Mouse (Mus musculus) frontal cortex, postnatal 10 days (tissue): ENCODE results near the gene Slc12a3.

Experiments used
- DNase-seq, 2 experiments: peaks; one replicate each; pipeline ENCODE4 v3.0.0; 2022; ENCODE audit warnings: low spot score in 2 of 2, mixed read lengths in 1 of 2

Slc12a3 gene

DNA sequence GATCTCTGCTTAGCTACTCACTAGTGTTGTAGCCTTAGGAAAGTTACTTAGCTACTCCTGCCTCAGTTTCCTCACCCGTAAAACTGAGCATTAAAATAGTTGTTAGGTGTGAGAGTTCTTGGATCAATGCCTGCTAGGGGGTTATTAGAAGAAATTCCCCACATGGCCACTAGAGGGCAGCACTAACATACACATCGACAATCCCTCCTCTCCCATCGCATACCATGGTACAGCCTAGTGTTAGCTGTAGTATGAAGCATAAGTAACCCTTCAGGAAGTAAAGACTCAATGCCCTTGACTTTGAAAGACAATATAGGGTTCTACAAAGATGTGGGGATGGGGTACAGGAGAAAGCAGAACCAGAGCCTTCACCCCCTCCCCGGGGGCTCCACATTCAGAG, 1.7 kb downstream of the Slc12a3 start:
- DNase-seq: no peak

DNA sequence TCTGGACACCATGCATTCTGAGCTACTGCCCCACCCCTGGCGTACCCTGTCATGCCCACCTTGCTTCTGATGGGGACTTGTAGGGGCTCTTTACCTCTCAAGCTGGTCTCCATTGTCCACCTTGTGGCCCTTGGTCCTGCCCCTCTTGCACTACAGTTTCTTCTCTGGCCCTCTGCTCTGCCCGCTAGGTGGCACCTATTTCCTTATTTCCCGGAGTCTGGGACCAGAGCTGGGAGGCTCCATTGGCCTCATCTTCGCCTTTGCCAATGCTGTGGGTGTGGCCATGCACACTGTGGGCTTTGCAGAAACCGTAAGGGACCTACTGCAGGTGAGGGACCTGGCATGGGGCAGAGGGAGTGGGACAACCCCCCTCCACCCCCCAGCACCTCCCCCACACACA, 4.3 kb downstream of the Slc12a3 start:
- no peak for DNase-seq

DNA sequence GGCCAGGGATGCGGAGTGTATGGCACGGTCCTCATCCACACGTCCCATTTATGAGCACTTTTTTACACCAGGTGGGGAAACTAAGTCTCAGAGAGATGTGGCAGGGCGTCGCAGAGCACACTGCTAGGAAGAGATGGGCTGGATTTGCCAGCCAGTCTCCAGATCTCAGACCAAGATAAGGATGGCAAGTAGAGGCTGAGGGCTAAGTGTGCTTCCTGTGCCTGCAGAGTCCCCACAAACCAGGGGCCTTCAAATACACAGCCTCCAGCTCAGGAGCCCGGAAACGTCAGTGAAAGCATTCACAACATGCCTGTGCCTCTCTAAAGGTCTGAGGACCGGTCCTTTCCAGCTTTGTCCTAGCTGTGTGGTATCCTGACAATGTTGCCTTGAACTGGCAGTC, 8.6 kb downstream of the Slc12a3 start:
- no peak for DNase-seq

DNA sequence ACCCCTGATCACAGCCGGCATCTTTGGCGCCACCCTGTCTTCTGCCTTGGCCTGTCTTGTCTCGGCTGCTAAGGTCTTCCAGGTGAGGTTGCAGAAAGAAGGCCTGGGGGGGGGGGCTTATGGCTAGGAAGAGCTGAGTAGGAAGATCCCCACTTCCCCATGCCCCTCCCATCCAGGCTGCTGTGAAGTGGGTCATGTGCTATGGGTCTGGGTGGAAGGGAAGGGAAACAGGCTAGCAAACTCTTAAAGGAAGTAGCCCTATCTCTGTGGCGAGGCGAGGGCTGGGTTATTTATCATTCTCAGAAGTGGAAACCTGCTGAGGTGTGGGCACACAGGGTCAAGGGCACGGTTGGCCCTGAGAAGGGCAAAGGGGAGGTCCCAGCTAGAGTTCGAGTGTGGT, 11.8 kb downstream of the Slc12a3 start:
- DNase-seq: no peak

- no peak for DNase-seq
Measured at GRCm38 (mm10) chr8:94342691-94343090, 13.7 kb downstream of the Slc12a3 start.

- DNase-seq: peak; percentile 61 to 79
Measured at GRCm38 (mm10) chr8:94343290-94343689, 14.3 kb downstream of the Slc12a3 start.

- DNase-seq: no peak
Measured at GRCm38 (mm10) chr8:94343778-94344320, 14.8 kb downstream of the Slc12a3 start.

DNA sequence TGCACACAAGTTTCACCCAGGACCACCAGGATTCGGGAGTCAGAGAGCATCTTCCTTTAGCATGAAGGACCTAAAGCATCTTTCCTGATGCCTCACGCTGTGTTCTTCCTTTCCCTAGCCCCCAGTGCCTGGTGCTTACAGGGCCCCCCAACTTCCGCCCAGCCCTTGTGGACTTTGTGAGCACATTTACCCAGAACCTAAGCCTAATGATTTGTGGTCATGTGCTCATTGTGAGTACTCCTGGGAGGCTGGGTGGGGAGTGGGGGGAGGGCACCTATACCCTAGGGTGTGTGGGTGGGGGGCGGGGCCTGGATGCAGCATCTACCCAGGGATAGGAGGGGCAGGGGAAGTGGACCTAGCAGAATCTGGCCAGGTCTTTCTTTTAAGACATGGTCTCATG, 16.7 kb downstream of the Slc12a3 start:
- DNase-seq: no peak

DNA sequence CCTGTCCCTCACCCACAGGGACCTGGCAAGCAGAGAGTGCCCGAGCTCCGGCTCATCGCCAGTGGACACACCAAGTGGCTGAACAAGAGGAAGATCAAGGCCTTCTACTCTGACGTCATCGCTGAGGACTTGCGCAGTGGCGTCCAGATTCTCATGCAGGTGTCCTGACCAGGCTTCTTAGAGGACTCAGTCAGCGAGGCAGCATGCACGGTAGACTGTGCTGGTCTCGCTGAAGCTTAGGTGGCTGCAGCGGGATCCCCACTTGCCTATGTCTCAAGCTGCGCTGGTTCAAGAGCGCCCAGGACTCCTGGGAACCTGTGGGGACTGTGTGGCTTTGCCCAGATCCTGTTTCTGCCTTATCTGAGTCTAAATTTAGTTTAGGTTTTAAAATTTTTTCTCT, 17.3 kb downstream of the Slc12a3 start:
- no peak for DNase-seq

- DNase-seq: no peak
Measured at GRCm38 (mm10) chr8:94348425-94348824, 19.4 kb downstream of the Slc12a3 start.

DNA sequence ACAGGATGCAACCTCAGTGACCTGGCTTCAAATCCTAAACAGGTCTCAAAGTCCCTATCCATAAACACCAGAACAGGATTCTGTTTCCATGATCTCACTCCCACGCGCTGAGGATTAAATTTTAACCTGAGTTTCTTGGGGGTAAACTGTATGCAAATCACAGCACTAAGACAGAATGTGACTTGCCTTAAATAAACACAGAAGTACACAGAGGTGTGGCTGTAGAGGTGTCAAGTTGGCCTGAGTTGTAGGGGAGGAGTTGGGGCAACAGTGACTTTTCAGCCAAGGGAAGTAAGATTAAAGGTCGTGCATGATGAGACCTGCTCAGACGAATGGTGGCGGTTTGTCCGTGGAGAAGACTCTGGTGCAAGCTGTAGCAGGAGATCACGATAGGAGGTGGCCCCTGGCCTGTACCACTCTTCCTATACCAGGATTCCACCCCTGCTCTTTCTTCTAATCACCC, 25.1 kb downstream of the Slc12a3 start:
- DNase-seq: no peak

DNA sequence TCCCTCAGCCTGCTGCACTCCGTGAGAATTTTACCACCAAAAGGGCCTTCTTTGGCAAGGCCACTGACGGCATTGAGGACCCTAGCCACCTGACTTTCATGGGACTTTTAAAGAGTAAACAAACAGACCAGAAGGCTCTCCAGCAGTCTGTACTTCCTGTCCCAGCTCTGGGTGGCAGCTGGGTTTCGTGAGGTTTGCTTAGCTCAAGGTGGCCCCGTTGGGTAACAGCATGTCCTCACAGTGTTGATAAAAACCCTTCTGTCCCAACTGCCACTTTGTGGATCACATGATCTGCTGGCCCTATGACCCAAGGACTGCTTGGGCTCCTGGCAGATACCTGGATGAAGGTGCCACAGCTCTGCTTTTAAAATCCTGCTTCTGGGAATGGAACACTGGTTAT, 25.6 kb downstream of the Slc12a3 start:
- no peak for DNase-seq

GRCm38 (mm10) chr8:94357220-94357619, 28.2 kb downstream of the Slc12a3 start:
- no peak for DNase-seq

GRCm38 (mm10) chr8:94358541-94358940, 29.5 kb downstream of the Slc12a3 start:
- peak in 1 of 2 experiments; percentile 53 for DNase-seq

DNA sequence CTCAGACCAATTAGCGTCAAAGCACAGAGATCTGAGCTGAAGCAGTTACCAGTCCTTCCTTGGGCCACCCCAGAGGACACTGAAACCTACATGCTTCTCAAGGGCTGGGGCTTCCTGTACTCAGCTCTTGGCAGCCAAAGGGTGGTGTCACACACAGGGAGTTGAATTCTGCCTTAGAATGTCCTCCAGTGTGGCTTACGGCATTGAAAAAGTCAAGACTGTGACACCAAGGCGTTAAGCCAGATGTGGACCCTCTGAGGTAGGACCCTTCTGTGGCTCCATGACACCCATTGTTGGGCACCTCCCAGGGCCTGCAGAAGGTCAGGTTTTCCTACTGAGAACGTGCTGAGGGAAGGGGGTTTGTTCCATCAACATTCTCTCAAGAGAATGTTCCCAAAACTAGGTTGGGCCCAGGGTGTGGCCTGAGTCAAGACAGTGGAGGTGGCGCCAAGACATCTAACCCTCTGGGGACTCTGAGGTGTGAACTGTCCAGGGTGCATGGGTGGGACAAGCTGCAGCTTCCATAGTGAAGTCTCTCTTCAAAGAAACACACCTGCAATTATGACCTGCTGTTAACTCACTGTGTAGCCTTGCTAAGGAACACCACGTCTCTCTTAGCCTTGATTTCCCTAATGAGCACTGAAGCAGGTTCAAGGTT, 32.9 kb downstream of the Slc12a3 start:
- DNase-seq: no peak

DNA sequence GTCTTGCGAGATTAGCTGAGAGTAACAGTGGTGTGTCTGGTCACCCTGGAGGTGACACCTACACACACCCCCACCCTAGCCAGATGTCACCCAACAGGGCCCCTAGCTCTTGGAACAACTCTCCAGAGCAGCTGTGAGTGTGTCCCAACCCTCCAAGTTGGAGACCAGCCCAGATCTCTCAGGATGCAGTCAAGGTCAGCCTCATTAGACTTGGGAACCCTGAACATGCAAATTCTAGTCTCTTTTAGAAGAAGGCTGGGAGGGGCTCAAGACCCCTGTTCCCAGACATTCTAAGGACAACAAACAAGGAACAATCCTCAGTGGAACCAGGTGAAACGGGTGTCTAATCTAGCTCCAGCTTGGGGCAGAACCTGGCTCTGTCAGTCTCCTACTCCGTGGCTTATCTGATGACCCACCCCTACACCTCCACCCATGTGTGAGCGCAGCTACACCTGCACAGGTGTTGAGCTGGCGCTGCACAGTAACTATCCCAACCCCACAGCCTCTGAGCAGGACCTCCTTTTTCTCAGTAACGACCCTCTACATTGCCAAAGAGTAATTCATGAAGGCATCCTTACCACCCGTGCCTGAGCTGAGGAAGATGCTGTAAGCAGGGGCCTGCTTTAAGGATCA, 33.7 kb downstream of the Slc12a3 start:
- DNase-seq: no peak

DNA sequence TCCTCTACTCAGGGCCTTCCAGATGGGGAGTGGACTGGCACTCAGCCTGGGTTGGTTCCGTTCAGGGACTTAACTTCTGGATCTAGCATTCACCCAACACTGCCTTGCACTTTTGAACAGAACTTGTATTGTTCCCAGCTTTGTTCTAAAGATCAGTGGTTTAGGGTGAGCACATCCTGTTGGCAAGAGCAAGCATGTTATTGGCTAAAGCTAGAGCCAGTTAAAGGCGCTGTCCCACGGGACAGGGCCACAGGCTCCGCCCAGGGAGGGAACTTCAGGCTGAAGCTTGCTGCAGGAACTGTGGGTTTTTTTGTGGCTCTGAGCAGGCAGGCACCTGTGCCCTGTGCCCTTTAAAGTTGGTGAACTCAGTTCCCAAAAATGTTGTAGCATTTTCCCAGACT, 34.3 kb downstream of the Slc12a3 start:
- no peak for DNase-seq

- no peak for DNase-seq
Measured at GRCm38 (mm10) chr8:94363906-94364305, 34.9 kb downstream of the Slc12a3 start.

DNA sequence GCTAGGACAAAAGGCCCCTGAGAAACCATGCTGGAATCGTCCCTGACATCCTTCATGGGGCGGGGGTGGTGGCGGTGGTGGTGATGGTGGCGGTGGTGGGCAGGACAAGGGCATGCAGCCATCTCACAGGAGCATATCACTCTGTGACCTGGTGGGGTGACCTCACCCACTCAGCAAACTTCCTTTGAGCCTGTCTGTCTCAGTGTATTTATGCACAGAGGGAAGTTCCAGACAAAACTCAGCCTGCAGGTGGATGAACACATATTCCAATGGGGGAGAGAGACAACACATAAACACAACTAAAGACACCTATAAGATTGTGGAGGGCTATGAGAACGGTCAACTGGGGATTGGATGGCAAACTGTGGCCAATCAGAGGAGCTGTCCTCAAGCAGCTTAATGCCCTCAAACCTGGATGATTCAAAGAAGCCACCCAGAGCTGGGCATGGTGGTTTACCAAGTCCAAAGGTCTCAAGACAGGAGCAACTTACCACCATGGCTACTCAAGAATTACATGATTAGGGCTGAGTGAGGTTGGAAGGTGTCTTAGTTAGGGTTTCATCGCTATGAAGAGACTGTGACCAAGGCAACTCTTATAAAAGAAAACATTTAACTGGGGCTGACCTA, 35.8 kb downstream of the Slc12a3 start:
- DNase-seq: no peak

GRCm38 (mm10) chr8:94365410-94365981, 36.5 kb downstream of the Slc12a3 start:
- DNase-seq: no peak

DNA sequence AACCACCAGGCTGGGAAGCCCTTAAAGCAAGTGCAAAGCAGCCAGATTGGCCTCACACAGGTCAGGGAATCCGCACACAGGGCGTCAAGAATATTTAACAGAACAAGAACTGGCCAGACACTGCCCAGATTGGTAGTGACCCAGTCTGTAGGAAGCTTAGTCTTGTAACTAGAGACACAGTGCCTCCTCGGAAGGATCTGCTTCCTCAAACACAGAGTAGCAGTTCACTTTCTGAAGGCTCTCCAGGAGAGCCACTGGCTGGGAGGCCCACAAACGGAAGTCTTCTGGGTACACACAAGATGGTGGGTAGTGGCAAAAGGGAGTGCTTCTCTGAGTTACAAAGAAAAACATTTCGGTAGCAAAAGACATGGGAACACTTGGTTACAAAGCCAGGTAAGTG, 41.8 kb downstream of the Slc12a3 start:
- DNase-seq: no peak

- DNase-seq: no peak
Measured at GRCm38 (mm10) chr8:94372955-94373599, 44.1 kb downstream of the Slc12a3 start.
